Mouse (Mus musculus): ENCODE measurements at regions not wholly inside any gene's neighbourhood (a gene's known extent, or its start where the extent isn't known, plus 50 kb on each side); places are given as distances from the start of the nearest gene placed in this dataset.

- TF ChIP-seq POLR2A (IDR thresholded peaks at IDR 0.05; ENCODE audit: low read depth, low read length) (no peak), CTCF (conservative IDR thresholded peaks at IDR 0.05; ENCODE audit: insufficient read depth, insufficient read length, low read depth, low read length) (no peak)
These were observed 115.3 kb upstream of the Trib2 start for GRCm38 (mm10) chr12:15932067-15932466.

Measured in kidney, adult 2 months (tissue).